8 mouse cellular contexts compared by ENCODE assay signal in genomic region chr3:20520738-20521137, GRCm38 (mm10).
A peak's percentile ranks its signal among the peaks of the same experiment; 100 is the strongest.
DNase-seq lines count a peak whose midpoint lies in the region; ATAC-seq lines count a peak whose summit lies in the region.

No protein-coding gene starts in this region.

- H3K4me3 ChIP-seq in hindbrain, embryonic 10.5 days = no peak overlapping the region
- H3K4me3 ChIP-seq in hindbrain, embryonic 16.5 days (ENCODE audit: low read length) = no peak overlapping the region

- no peak for ATAC-seq in hindbrain, embryonic 16.5 days
- no peak for ATAC-seq in monocyte, adult 5-6 weeks (replicated peaks; ENCODE audit: insufficient number of reproducible peaks, low FRiP score, low TSS enrichment, poor library complexity, severe bottlenecking)

- no peak overlapping the region for H3K9ac ChIP-seq in hindbrain, embryonic 16.5 days (ENCODE audit: low read depth, low read length)

- H3K4me2 ChIP-seq in hindbrain, embryonic 16.5 days (ENCODE audit: low read length) = no peak overlapping the region

- H3K27ac ChIP-seq in hindbrain, embryonic 10.5 days = no peak overlapping the region
- no peak overlapping the region for H3K27ac ChIP-seq in hindbrain, embryonic 16.5 days (ENCODE audit: low read depth, low read length)

- 61% methylated on average over 6 of the region's 6 CpGs for WGBS in hindbrain, embryonic 10.5 days
- WGBS in hindbrain, embryonic 16.5 days = 63% methylated on average over 6 of the region's 6 CpGs

- H3K36me3 ChIP-seq in hindbrain, embryonic 10.5 days = no peaks in the 10 kb centered on the region
- no peaks in the 10 kb centered on the region for H3K36me3 ChIP-seq in hindbrain, embryonic 16.5 days (ENCODE audit: control insufficient read depth, insufficient read depth, low read length)

- no peaks in the 10 kb centered on the region for H3K9me3 ChIP-seq in hindbrain, embryonic 10.5 days
- H3K9me3 ChIP-seq in hindbrain, embryonic 16.5 days (ENCODE audit: control insufficient read depth, low read length) = no peaks in the 10 kb centered on the region

- peak; percentile 43 for DNase-seq in hindbrain, embryonic 10.5 days (ENCODE audit: low spot score)
- peak; percentile 12 for DNase-seq in right cerebral cortex, postnatal 4 days
- no peak for DNase-seq in right cerebral cortex, adult 18-20 months
- peak; percentile 14 for DNase-seq in c-Kit-positive CD71-positive TER-119-positive erythroid progenitor cells, embryonic 14.5 days (ENCODE audit: low spot score)
- DNase-seq in lung, postnatal 10 days = peak; percentile 31
- no peak for DNase-seq in layer of hippocampus, adult 9-11 months

- no peaks in the 10 kb centered on the region for H3K27me3 ChIP-seq in hindbrain, embryonic 10.5 days (ENCODE audit: insufficient read depth, poor library complexity, severe bottlenecking)
- H3K27me3 ChIP-seq in hindbrain, embryonic 16.5 days (replicated peaks; ENCODE audit: control insufficient read depth, insufficient read depth, low read length) = no peaks in the 10 kb centered on the region

- H3K4me1 ChIP-seq in hindbrain, embryonic 10.5 days (replicated peaks) = no peaks in the 10 kb centered on the region
- no peaks in the 10 kb centered on the region for H3K4me1 ChIP-seq in hindbrain, embryonic 16.5 days (ENCODE audit: control insufficient read depth, insufficient read depth, low read depth, low read length)

Comparison
In these comparisons a context has a peak if more than half of its experiments do, and no peak if none do; other contexts are left out.
1. DNase-seq: peak in hindbrain, embryonic 10.5 days (single experiment), right cerebral cortex, postnatal 4 days (single experiment), c-Kit-positive CD71-positive TER-119-positive erythroid progenitor cells, embryonic 14.5 days (single experiment) and lung, postnatal 10 days (single experiment); none in right cerebral cortex, adult 18-20 months (single experiment) and layer of hippocampus, adult 9-11 months (single experiment).